Mouse (Mus musculus) layer of hippocampus, postnatal 14 days (tissue): Measurements from ENCODE around the gene Col6a2. TPM values are rescaled to one million over a fixed set of nuclear protein-coding genes. Genes with fewer than 3 reads are reported as not detected.
A peak's percentile ranks its signal among the peaks of the same experiment; 100 is the strongest.

ENCODE experiments used
- DNase-seq, 2 experiments: peaks; one replicate each; pipeline ENCODE4 v3.0.0; 2021 to 2022; ENCODE audit warnings: low spot score in 2 of 2, mixed read lengths in 1 of 2
- long read RNA-seq, 2 experiments: library from polyadenylated mRNA; stranded (forward); transcript quantifications; one replicate each; pipeline ENCODE4 v2.0.0; 2021
- total RNA-seq, 2 experiments: library from RNA; stranded (reverse); gene quantifications; 2 replicates each; pipeline ENCODE4 v1.2.3; 2021

The Col6a2 gene
- total RNA-seq: 10 to 100 TPM in 1 of 2 experiments, 1 to 10 TPM in 1; 9.7 to 12.0 TPM
- long read RNA-seq, experiment 1, partial matches to known transcripts: 0 of 3 reads
- long read RNA-seq, experiment 1, other reads (novel, unspliced or antisense): 2 of 3 reads
- long read RNA-seq, experiment 2, partial matches to known transcripts: 2 of 7 reads
- long read RNA-seq, experiment 2, other reads (novel, unspliced or antisense): 2 of 7 reads

GRCm38 (mm10) chr10:76622928-76623680 lies at the start of gene Col6a2:
Gene Col6a2, minus strand, starts transcription at chr10:76623630.
- DNase-seq: peak; percentile 53 to 63

- DNase-seq: no peak
Measured at GRCm38 (mm10) chr10:76671939-76672338, 48.5 kb upstream of the Col6a2 start.

GRCm38 (mm10) chr10:76668947-76669284 lies 45.5 kb upstream of the Col6a2 start:
- DNase-seq: peak; percentile 53 to 76

- no peak for DNase-seq
Measured at GRCm38 (mm10) chr10:76668261-76668946, 45.0 kb upstream of the Col6a2 start.

DNA sequence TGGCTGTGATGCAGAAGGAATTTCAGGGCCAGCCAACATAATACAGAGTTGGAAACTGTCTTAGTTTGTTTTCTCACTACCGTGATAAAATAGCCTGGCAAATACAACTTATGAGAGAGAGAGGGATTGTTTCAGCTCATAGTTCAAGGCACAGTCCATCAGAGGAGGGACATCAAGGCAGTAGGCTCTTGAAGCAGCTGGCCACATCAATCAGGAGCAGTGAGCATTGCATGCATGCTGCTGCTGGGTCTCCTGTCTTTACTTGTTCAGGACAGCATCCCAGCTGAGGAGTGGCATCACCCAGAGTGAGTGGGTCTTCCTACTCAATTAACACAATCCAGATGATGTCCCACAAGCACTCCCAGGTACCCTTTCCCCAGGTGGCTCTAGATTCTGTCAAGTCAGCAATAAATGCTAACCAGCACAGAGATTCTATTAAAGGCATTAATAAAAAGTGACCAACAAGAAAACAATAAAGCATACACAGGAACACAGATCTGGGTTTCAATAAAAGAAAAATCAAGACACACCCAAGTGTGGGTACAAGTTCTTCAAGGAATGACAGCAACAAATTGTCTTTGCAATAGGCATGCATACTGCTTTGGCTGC lies 43.9 kb upstream of the Col6a2 start:
- DNase-seq: no peak

DNA sequence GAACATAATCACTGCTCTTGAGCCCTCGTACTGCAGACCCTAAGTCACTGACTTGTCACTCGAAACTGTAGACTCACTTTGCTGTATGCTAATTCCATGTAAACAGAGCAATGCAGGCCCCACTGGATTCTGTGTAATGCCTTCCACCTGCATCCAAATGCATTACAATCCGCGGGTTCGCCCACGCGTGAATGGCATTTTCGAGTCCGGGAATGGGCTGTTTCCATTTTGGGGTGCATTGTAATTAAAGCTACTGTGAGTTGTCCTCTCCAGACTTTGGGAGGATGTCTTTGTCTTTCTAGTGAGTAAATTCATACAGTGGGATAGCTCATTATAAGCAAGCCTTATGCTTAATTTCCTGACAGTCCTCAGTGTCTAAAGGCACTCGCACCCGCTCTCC lies 42.1 kb upstream of the Col6a2 start:
- no peak for DNase-seq

DNA sequence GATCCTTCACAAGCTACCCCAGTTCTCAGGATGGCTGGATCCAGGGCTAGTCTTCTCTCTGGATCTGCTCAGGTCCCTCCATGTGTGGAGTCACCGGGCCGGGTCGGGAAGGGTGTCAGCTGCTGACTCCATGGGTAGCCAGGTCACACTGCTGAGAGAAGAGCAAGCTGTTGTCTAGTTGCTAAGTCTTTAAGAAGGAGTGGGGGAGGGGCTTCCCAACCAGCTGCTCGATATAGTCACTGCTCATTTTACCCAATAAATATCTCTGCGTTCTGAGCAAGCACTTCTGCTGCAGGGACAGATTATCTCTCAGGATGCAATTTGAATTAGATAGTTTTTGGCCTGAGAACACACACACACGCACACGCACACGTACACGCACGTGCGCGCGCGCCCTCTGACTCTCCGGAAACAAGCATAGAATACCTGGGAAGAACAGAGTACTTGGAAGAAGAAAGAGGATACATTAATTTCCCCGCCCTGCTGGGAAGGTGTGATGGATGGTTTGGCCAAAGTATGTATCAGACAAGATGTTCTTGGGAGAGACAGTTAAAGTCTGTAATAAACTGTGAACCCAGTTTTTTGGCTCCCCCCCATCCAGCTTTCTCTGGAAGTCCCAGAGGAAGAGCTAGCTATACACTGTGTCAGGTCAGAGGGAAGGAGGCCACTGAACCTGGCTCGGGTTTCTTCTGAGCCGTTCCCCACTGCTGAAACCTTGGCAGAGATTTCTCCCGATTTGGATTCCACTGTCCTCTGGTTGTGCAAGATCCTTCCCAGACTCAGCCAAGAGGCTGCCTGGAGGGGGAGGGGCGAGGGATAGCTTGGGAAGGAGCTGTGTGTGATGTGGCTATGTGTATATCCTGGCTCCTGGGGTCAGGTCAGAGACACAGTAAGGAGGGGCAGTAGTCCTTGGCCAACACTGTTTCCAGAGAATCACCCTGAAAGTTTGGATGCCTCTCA lies 41.0 kb upstream of the Col6a2 start:
- no peak for DNase-seq

DNA sequence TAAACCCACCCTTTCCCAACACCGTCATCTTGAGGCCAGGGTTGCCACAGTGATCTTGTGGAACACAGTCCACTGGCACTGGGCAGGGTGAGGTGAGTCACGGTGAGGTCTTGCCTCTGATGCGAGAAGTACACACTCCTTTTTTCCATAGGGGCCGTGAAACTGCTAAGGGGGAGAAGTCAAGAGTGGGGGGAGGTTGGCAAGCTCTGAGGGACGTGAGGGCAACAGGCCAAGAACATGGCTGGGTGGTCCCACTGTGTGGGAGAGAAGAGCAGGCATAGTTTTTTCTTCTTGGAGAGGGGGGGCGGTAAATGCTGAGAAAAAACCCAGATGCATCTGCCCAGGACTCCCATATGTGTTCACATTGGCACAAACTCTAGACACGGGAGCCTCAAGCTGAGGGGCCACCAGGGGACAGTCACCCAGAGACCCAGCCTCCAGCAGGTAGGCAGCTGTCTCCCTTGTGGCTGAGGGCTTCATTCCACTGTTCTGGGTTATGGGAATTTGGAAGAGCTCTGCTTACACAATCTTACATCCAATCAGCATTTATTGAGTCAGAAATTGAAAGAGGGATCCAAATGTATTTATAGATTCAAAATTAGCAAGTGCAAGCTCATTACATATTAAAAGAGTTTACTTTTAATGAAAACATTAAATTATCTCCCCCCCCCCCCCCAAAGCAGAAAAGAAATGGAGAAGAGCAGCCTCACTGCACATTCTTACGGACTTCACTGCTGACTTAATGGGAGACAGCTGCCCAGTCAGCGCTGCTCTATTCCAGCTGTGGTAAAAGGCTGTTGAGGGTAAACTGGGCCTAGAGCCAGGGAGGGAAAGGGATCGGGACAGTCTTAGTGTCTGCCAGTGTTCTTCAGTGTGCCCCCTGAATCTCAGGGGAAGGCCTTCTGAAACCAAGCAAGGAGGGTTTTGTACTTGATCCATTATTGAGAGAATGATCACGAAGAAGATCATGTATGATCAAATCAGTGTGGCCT lies 30.2 kb upstream of the Col6a2 start:
- no peak for DNase-seq

DNA sequence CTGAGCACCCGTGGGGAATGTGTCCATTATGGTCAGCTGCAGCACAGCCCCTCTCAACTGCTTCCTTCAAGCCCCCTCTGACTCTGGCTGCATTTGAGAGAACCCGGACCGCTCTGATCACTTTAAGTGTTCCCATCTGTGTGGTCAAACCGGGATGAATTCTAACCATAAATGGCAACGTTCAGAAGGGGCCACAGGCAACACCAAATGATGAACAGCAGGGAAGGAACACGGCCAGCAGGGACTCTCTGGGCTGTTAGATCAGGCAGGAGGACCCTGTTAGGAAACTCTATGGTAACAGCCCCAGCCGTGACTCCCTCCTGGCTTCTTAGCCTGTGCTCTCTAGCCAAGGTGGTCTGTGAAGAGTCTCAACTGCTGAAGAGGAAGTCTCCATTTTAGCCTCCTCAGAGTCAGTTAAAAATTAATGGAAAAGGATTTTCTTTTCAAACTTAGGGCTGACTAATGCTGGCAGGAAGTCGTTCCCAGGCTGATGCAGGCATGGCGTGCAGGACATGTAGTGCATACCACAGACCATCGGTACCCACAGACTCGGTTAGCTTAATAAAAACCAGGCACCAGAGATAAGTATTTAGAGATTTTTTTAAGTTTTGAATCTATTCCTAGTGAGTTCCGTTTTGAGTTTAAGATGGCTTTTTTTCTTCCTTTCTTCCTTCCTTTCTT lies 27.4 kb upstream of the Col6a2 start:
- DNase-seq: no peak

GRCm38 (mm10) chr10:76648738-76649137 lies 25.3 kb upstream of the Col6a2 start:
- no peak for DNase-seq

DNA sequence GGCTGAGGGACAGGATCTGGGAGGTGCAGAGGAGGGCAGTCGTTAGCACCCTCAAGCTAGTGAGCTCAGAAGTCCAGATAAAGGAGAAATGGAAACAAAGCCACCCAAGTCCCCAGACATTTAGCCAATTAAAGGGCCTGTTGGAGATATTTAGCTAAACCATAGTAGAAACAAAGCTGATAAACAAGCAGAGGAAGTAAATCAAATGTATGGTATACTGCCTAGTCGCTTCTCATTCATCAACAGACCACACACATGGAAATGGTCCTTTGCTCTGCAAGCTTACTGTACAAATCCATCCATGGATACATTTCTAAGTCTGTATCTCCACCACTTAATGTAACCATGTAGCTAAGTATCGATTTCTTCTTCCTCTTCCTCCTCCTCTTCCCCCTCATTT lies 24.0 kb upstream of the Col6a2 start:
- DNase-seq: no peak

DNA sequence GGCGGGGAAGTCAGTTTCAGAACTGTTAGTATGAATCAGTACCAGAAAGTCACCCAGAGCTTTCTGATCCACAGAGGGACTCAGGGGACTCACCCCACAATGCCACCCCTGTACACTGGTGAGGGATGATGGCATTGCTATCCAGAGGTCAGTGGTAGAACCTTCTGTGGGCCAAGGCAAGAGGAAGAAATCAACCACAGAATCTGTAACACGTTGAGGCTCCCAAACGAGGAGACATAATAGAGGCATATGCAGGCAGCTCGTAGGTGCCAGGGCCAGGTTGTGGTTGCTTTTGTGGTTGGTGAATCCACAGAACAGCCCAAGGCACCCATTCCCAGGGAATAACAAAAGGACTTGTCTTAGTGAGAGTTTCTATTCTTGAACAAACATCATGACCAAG lies 22.3 kb upstream of the Col6a2 start:
- DNase-seq: no peak

- DNase-seq: no peak
Measured at GRCm38 (mm10) chr10:76645066-76645465, 21.6 kb upstream of the Col6a2 start.

DNA sequence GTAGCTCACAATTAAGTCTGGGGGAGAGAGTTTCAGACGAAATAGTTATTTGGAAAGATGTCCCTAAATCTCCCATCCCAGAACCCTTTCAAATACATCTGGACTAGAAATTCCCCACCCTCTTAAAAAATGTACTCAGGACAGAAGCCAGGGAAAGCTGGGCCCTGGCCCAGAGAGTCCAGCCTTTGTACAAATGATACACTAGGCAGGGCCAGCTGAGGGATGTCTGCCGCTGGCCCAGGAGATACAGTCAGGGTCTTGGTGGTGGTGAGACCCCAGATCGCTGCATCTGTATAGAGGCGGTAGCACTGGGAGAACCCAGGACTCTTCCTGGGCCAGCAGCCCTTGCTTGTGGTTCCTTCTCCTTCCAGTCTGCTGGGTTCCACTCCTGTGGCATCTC lies 20.6 kb upstream of the Col6a2 start:
- no peak for DNase-seq

- DNase-seq: no peak
Measured at GRCm38 (mm10) chr10:76643446-76643845, 20.0 kb upstream of the Col6a2 start.

- no peak for DNase-seq
Measured at GRCm38 (mm10) chr10:76642628-76643434, 19.4 kb upstream of the Col6a2 start.

- DNase-seq: no peak
Measured at GRCm38 (mm10) chr10:76641894-76642627, 18.6 kb upstream of the Col6a2 start.
